In genomic region chr7:84246093-84246492, GRCm38 (mm10) we compare ENCODE assay signal across 27 mouse cellular contexts.
DNase-seq lines count a peak whose midpoint lies in the region; ATAC-seq and TF ChIP-seq lines count a peak whose summit lies in the region.
"Had no signal": no experiment of that assay in that cellular context is flagged by ENCODE, and none has a peak within 500 bp of the region (broad histone marks: within the 10 kb centered on the region; RNA-seq: fewer than 3 reads in every experiment).

No protein-coding gene starts in this region.

- no peak for TF ChIP-seq POLR2A in kidney, adult 2 months (IDR thresholded peaks at IDR 0.05; ENCODE audit: low read depth, low read length)

- WGBS in kidney, adult 2 months, result 33% methylated on average over 2 of the region's 2 CpGs
- WGBS in kidney, embryonic 15.5 days, result 54% methylated on average over 2 of the region's 2 CpGs
- 50% methylated on average over 2 of the region's 2 CpGs for WGBS in stomach, embryonic 15.5 days

- H3K4me2 ChIP-seq in kidney, embryonic 15.5 days, result no peak overlapping the region
- H3K4me2 ChIP-seq in stomach, embryonic 15.5 days, result no peak overlapping the region
- H3K4me2 ChIP-seq: embryonic facial prominence, embryonic 13.5 days; forebrain, embryonic 15.5 days; heart, embryonic 12.5 days; hindbrain, embryonic 14.5 days; limb, embryonic 13.5 days; liver, embryonic 11.5 days; lung, embryonic 15.5 days; midbrain, embryonic 11.5 days had no signal

- H3K27me3 ChIP-seq in kidney, adult 2 months (replicated peaks; ENCODE audit: control insufficient read depth, insufficient read depth, low read length), result no peaks in the 10 kb centered on the region
- H3K27me3 ChIP-seq in kidney, embryonic 15.5 days, result no peaks in the 10 kb centered on the region
- no peaks in the 10 kb centered on the region for H3K27me3 ChIP-seq in stomach, embryonic 15.5 days (replicated peaks)
- H3K27me3 ChIP-seq: embryonic facial prominence, embryonic 13.5 days; forebrain, embryonic 15.5 days; heart, embryonic 12.5 days; limb, embryonic 13.5 days; lung, embryonic 15.5 days had no signal

- no peaks in the 10 kb centered on the region for H3K36me3 ChIP-seq in kidney, adult 2 months (ENCODE audit: control insufficient read depth, insufficient read depth, low read length)
- no peaks in the 10 kb centered on the region for H3K36me3 ChIP-seq in kidney, embryonic 15.5 days
- no peaks in the 10 kb centered on the region for H3K36me3 ChIP-seq in stomach, embryonic 15.5 days
- H3K36me3 ChIP-seq: G1E; heart, embryonic 12.5 days; lung, embryonic 15.5 days had no signal

- H3K4me1 ChIP-seq in kidney, adult 2 months (ENCODE audit: control insufficient read depth, insufficient read depth, low read length), result peaks cover 39% of the 10 kb centered on the region
- H3K4me1 ChIP-seq in kidney, embryonic 15.5 days, result peaks cover 20% of the 10 kb centered on the region
- 0 out of 2 replicates have a peak, but pooled peaks cover 3% of the 10 kb centered on the region for H3K4me1 ChIP-seq in stomach, embryonic 15.5 days
- H3K4me1 ChIP-seq: embryonic facial prominence, embryonic 13.5 days; forebrain, embryonic 15.5 days had no signal

- no peak overlapping the region for H3K9ac ChIP-seq in kidney, embryonic 15.5 days
- H3K9ac ChIP-seq in stomach, embryonic 15.5 days, result no peak overlapping the region
- H3K9ac ChIP-seq: embryonic facial prominence, embryonic 13.5 days; forebrain, embryonic 15.5 days; heart, embryonic 12.5 days; hindbrain, embryonic 14.5 days; limb, embryonic 13.5 days; lung, embryonic 15.5 days had no signal

- no peaks in the 10 kb centered on the region for H3K9me3 ChIP-seq in kidney, embryonic 15.5 days (replicated peaks)
- no peaks in the 10 kb centered on the region for H3K9me3 ChIP-seq in stomach, embryonic 15.5 days
- H3K9me3 ChIP-seq: embryonic facial prominence, embryonic 13.5 days; forebrain, embryonic 10.5 days; forebrain, embryonic 15.5 days; G1E; heart, embryonic 12.5 days; limb, embryonic 13.5 days; lung, embryonic 15.5 days had no signal

- peak; percentile 79 for DNase-seq in kidney, adult 2 months
- DNase-seq in kidney, adult 18-20 months, result no peak
- DNase-seq in right cerebral cortex, postnatal 36 days (ENCODE audit: low spot score in 2 of 2), result no peak
- no peak for DNase-seq in adrenal gland, adult 18-20 months (ENCODE audit: low spot score in 2 of 2)
- DNase-seq in left cerebral cortex, adult 8-10 months (ENCODE audit: low spot score in 2 of 2), result no peak
- DNase-seq: adrenal gland, postnatal 14 days; cerebellum, adult 11 months; cerebellum, adult 9-10 months; gastrocnemius, postnatal 25 days; heart, adult 18-20 months; heart, postnatal 4 days; layer of hippocampus, adult 9-11 months; lung, postnatal 36 days; thymus, postnatal 14 days had no signal

- peak overlapping the region; percentile 96 for H3K27ac ChIP-seq in kidney, adult 2 months (ENCODE audit: insufficient read depth, low read depth, low read length)
- H3K27ac ChIP-seq in kidney, embryonic 15.5 days, result peak overlapping the region; percentile 88
- H3K27ac ChIP-seq in stomach, embryonic 15.5 days, result peak overlapping the region; percentile 59; the same call in 1 of the 2 replicates
- H3K27ac ChIP-seq: embryonic facial prominence, embryonic 13.5 days; forebrain, embryonic 10.5 days; forebrain, embryonic 15.5 days; hindbrain, embryonic 14.5 days; limb, embryonic 13.5 days; lung, embryonic 15.5 days had no signal

- TF ChIP-seq CTCF in kidney, adult 2 months (conservative IDR thresholded peaks at IDR 0.05; ENCODE audit: insufficient read depth, insufficient read length, low read depth, low read length), result no peak

- ATAC-seq in kidney, embryonic 15.5 days (replicated peaks; ENCODE audit: low FRiP score), result peak; percentile 84
- ATAC-seq in stomach, embryonic 15.5 days (ENCODE audit: insufficient read depth, low FRiP score, low read depth), result no peak
- ATAC-seq: forebrain, embryonic 15.5 days; midbrain, embryonic 16.5 days had no signal

- no peak overlapping the region for H3K4me3 ChIP-seq in kidney, adult 2 months (ENCODE audit: insufficient read depth, low read depth, low read length)
- no peak overlapping the region for H3K4me3 ChIP-seq in kidney, embryonic 15.5 days (replicated peaks)
- H3K4me3 ChIP-seq in stomach, embryonic 15.5 days (replicated peaks), result no peak overlapping the region
- H3K4me3 ChIP-seq: embryonic facial prominence, embryonic 13.5 days; forebrain, embryonic 10.5 days; forebrain, embryonic 15.5 days; heart, embryonic 12.5 days; limb, embryonic 13.5 days; lung, embryonic 15.5 days had no signal
